Mouse (Mus musculus) cerebellum, postnatal 25 days (tissue): ENCODE measurements around the gene Efna5.

Experiments
- DNase-seq, 2 experiments: peaks; one replicate each; pipeline ENCODE4 v3.0.0; 2021; ENCODE audit warnings: mixed read lengths in 2 of 2

Gene Efna5

GRCm38 (mm10) chr17:62745286-62745685 lies 135.8 kb downstream of the Efna5 start:
- DNase-seq = no peak

GRCm38 (mm10) chr17:62744239-62744638 lies 136.9 kb downstream of the Efna5 start:
- DNase-seq = no peak

GRCm38 (mm10) chr17:62741702-62742101 lies 139.4 kb downstream of the Efna5 start:
- DNase-seq = no peak

GRCm38 (mm10) chr17:62741020-62741419 lies 140.1 kb downstream of the Efna5 start:
- DNase-seq = no peak

GRCm38 (mm10) chr17:62739993-62740392 lies 141.1 kb downstream of the Efna5 start:
- no peak for DNase-seq

GRCm38 (mm10) chr17:62737404-62737803 lies 143.7 kb downstream of the Efna5 start:
- no peak for DNase-seq

GRCm38 (mm10) chr17:62735943-62736342 lies 145.2 kb downstream of the Efna5 start:
- no peak for DNase-seq

GRCm38 (mm10) chr17:62734901-62735300 lies 146.2 kb downstream of the Efna5 start:
- no peak for DNase-seq

- DNase-seq = no peak
Measured at GRCm38 (mm10) chr17:62734067-62734466, 147.1 kb downstream of the Efna5 start.

GRCm38 (mm10) chr17:62729754-62730470 lies 151.2 kb downstream of the Efna5 start:
- no peak for DNase-seq

GRCm38 (mm10) chr17:62728142-62728917 lies 152.8 kb downstream of the Efna5 start:
- DNase-seq = no peak

GRCm38 (mm10) chr17:62726102-62726501 lies 155.0 kb downstream of the Efna5 start:
- DNase-seq = no peak

- no peak for DNase-seq
Measured at GRCm38 (mm10) chr17:62722962-62723361, 158.2 kb downstream of the Efna5 start.

GRCm38 (mm10) chr17:62721595-62721994 lies 159.5 kb downstream of the Efna5 start:
- no peak for DNase-seq

GRCm38 (mm10) chr17:62720740-62721450 lies 160.2 kb downstream of the Efna5 start:
- no peak for DNase-seq

GRCm38 (mm10) chr17:62717426-62718131 lies 163.5 kb downstream of the Efna5 start:
- no peak for DNase-seq

GRCm38 (mm10) chr17:62713455-62713854 lies 167.7 kb downstream of the Efna5 start:
- DNase-seq = no peak

- no peak for DNase-seq
Measured at GRCm38 (mm10) chr17:62706418-62706817, 174.7 kb downstream of the Efna5 start.

- no peak for DNase-seq
Measured at GRCm38 (mm10) chr17:62702020-62702814, 178.9 kb downstream of the Efna5 start.

GRCm38 (mm10) chr17:62700791-62701602 lies 180.1 kb downstream of the Efna5 start:
- DNase-seq = no peak

GRCm38 (mm10) chr17:62694958-62695437 lies 186.1 kb downstream of the Efna5 start:
- DNase-seq = no peak
